Mouse (Mus musculus) c-Kit-positive CD71-positive TER-119-positive erythroid progenitor cells, embryonic 14.5 days (primary cell): ENCODE measurements around the gene Tnc.

Experiments
- DNase-seq: peaks from one replicate; pipeline ENCODE4 v3.0.0-alpha.2; 2013; ENCODE audit warnings: low spot score

Tnc gene

GRCm38 (mm10) chr4:64046831-64047493 lies at the start of gene Tnc:
TSS of gene Tnc (minus strand) at chr4:64047015.
- DNase-seq = no peak

DNA sequence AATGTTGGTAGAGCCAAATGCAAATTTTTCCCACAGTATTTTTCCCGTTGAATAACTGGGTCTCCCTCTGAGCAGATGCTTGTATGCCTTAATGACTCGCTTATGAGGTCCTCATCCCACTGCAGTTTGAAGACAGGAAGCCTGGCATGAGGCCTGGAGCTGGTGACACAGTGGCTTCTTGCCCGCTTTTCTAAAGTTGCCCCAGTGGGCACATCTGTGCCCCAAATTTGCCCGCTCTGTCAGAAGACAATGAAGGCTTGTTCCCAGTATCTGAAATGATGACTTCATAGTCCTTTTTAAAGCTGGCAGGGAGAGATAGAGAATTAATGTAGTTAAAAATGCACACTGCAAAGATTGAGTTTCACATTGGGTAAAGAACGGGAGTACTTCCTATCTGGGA lies 47.4 kb upstream of the Tnc start:
- DNase-seq = no peak

DNA sequence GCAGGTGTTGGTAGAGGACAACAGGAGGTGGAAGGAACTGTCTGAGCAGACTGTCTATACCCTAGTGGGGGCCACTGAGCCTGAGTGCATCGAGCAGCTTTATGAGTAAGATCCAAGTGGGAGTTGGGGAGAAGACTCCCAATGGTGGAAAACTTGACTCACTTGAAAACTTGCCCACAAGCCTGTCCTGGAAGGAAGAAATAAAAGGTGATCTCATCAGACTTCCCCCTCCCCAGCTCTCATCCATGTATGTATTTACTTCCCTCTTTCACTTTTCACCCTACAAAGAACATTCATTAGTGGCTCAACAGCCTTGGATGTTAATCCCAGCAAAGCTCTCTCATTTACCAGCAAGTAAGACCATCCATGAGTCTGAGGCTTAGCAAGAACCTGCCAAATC lies 46.0 kb upstream of the Tnc start:
- DNase-seq = no peak

DNA sequence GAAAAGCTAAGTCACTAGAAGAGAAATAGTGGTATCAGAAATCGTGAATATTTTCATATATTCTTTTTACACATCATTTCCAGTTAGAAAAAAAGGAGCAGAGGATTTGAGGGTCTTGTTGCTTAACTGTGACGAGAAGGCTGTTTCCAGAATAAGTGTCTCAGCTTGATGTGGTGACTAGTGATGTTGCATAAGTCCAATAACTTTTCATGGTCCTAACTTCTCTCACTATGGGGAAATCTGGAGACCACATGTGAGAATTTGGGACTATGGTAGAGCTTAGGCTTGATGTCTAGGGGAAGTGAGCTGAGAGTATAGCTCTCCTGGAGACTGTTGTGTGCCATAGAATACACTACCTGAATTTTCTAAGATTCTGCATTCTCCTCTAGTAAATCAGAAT lies 42.6 kb upstream of the Tnc start:
- DNase-seq = no peak

DNA sequence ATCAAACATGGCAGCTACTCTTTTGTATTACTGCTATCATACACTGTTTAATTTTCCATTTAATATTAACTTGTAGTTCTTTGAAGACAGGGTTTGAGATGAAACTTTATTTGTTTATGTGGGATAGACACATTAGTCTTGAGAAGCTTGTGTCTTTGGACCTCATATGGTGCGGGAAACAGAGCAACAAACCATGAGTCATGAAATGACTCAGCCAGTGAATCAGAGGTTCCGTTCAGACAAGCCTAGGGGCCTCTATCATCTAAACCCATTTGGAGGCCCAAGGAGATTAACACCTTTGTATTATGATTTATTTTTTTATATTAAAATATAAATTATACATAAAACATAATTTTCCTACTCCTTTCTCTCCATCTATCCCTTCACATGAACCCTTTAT lies 40.9 kb upstream of the Tnc start:
- no peak for DNase-seq

- no peak for DNase-seq
Measured at GRCm38 (mm10) chr4:64085993-64086567, 39.3 kb upstream of the Tnc start.

DNA sequence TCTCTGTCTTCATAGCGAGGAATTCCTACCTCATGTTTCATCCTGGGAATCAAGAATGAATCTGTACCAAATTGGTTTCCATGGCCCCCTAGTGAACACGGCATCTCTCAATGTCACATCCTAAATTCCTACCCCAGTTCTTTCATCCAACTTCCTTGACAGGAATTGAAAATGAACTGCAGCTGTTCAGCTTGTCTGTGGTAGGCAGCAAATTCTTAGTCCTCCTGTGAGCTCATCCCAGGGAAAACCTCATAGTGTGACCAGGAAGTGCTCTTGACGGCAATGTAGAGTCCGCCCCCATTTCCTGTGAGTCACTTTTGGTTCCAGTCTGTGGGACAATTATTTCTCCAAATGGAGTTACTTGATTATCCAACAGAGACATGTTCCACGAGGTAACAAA lies 37.0 kb upstream of the Tnc start:
- no peak for DNase-seq

DNA sequence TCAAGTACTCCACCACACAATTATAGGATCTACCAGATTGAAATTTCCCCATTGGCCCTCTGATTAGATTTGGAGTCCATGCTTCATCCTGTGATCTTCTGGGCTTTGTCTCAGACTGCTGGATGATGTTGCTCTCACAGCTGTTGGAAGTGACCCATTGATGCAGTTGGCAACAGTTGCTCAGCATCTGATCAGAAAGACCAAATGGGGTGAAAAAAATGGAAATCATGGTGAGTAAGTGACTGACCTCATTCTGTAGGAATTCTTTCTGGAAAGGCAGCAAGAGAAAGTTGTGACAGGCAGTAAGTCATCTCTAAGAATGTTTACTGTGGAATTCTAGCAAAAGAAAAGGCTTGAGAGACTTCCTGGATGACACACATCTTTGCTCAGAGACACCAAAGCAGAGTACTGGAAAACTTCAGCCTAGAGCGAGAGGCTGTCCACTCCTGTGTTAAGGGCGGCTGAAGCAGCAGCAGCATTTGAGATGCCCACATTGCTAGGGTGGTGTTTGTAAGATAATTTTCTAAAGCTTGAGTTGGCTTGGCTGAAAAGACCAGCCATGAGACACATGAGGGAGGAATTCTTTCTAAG lies 31.3 kb upstream of the Tnc start:
- no peak for DNase-seq

DNA sequence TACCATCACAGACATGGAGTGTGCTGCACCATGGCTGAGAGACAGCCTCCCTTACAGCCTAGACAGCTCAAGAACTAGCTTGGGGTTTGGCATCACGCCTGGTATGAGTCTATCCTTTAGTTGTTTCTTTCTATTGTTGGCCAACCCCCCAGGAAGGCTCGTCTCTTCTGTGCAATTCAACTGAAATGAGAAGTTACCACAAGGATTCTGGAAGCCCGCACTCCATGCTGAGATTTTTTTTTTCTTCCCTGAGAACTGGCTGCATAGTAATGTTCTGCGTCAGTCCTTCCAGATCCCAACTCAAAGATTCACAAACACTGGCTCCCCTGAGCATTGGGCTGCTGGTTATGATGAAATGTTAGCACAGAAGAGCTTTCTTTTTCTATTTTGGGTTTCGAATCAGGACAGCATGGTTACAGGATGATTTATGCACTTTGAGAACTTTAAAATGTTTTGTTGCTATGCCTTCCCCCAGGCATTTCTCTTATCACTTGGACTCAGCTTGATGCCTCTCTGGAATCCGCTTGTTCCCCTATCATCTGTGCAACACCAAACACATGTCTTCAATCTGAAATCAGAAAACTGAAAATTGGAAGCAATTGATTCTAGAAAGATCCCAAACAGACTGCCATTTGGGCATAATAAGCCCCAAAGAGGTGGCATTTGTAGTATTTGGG lies 29.7 kb upstream of the Tnc start:
- no peak for DNase-seq

- no peak for DNase-seq
Measured at GRCm38 (mm10) chr4:64074725-64075124, 27.9 kb upstream of the Tnc start.

DNA sequence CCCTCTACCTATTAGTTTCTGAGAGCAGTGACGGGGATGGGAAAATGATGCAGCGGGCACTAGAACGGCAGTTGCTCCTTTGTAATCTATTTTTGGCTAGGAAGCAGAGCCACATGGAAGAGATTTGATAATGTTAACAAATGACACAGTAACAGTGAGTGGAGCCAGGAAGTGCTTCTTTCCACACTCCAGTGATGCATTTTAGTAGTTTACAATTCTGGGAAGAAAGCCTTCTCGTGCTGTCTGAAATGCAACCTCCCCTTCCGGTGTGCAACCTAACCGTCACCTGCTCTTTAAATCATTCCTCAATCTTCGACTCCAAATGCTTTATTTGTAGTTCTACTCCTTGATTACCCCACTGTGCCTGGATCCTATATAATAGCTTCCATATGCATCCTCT lies 20.6 kb upstream of the Tnc start:
- no peak for DNase-seq

DNA sequence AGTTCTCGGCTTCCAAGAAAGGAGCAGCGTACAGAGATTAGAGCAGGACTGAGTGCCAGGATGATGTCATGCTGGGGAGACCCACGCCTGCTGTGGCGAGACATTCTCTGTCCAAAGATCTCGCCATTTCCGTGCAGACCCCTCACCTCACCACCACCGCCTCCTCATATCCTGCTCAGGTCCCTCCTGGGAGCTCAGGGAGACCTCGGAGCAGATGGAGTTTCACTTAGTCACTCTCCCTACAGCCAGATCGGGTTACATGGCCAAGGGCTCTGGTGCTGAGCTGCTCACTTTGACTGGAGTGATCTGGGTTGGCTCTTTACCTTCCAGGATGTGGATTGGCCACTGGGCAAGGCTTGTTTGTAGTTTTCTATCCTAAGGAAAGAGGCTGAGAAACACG lies 18.5 kb upstream of the Tnc start:
- DNase-seq = no peak

DNA sequence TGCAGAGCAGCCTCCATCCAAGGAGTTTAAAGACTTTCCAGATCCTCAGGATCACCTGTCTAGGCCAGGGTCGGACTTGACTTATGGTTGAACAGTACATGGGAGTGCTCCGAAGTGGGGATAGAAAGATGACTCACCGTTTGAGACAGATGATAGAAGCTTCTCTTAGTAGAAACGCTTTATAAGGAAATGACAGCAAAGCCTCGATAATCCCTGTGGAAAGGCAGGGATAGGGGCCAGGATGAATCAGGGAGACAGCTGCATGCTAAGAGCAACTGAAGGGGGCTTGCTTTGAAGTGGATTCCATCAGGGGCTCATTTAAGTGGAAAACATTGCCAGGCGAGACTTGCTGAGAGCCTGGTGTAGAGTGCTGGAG lies 12.0 kb upstream of the Tnc start:
- no peak for DNase-seq

DNA sequence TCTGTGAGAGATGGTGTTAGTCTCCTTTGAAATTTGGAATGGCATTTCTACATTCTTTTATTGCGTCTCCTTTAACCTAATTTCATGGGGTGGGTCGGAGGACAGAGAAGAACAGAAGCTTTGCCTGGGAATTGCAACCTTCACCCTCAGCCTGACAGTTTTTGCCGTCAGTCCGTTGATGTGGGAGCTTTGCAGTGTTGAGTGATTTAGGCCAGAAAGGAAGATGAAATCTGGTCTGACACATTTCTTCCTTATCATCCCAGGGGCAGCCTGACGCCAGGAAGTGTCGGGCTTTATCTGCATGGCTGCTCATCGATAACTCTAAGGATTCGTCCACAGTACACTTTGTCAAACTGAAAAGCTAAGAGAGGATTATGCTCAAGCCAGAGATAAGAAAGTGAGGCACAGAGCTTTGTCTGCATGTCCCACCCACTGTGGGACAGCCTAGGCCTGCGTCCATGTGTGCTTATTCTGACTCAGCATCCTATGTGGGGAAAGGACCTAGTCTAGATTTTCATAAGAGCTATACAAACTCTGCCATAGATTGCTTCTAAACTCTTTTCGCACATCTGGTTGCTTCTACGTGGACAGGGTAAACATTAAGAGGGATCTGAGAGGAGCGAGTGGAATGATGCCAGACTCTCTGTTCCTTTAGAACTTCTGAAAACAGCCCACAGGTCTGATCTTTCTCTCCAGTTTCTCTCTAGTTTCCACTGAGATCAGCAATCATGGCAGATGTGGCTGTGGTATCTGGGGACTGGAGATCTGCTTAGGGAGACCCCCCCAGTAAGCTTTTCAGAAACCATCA lies 11.4 kb upstream of the Tnc start:
- DNase-seq = no peak

- no peak for DNase-seq
Measured at GRCm38 (mm10) chr4:64048177-64048576, 1.4 kb upstream of the Tnc start.

- DNase-seq = no peak
Measured at GRCm38 (mm10) chr4:64043893-64044292, 2.9 kb downstream of the Tnc start.

DNA sequence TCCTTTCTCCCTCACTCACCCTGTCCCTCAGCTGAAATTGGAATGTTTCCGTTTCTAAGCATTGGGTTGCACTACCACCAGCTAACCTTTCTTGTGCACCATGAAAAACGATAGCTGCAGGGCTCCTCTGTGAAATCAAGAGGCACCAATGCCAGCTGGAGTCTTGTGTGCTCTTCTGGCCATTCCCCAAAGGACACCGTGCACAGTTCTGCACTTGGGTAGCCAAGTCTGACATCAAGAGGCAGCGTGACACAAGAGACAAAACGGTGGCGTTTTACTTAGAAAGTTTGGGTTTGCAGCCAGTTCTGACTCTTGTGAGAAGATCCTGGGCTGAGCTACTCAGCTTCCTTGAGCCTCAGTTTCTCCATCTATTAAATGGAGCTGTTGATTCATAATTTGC lies 3.4 kb downstream of the Tnc start:
- DNase-seq = no peak

- no peak for DNase-seq
Measured at GRCm38 (mm10) chr4:64039091-64039490, 7.7 kb downstream of the Tnc start.

DNA sequence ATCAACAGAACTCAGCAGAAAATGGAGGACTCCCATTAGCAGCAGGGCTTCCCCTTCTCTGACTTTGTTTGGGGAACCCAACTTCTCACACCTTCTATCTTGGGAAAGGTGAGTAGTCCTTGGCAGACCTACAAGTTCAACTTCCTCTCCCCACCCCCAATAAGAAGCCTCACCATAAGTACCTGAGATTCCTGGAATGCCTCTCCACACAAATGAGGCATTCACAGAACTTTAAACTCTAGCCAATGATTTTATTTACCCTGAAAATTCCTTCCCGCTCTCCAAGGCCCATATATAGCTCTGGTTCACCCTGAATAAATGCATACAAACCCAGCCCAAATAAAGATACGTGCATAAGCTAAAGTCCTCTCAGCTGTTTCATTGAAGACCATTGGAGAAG lies 9.3 kb downstream of the Tnc start:
- no peak for DNase-seq

DNA sequence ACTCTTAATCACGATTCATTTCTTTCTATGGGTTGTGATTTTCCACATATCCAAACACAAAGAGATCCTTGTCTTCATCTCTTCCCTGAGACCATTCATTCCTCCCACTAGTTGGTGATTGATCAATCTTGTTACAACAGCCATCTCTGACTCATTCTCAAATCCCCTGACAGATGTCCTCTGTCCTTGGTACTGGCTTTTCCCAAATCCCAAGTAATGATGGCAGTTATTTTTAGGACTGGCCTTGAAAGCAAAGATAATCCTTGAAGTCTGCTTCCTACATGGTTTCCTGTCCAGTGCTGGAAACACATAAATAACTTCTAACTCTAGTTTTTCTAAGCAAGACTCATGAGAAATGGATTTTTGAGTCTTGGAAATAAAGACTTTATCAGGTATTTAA lies 12.1 kb downstream of the Tnc start:
- no peak for DNase-seq

- no peak for DNase-seq
Measured at GRCm38 (mm10) chr4:64033191-64033590, 13.6 kb downstream of the Tnc start.

- no peak for DNase-seq
Measured at GRCm38 (mm10) chr4:64029486-64029885, 17.3 kb downstream of the Tnc start.

- DNase-seq = no peak
Measured at GRCm38 (mm10) chr4:64025591-64025990, 21.2 kb downstream of the Tnc start.
